Mouse (Mus musculus): ENCODE data around the gene Thyn1. TPM values are rescaled to one million over a fixed set of nuclear protein-coding genes. Genes with fewer than 3 reads are reported as not detected.

Gene Thyn1
- total RNA-seq, 2 experiments from 2014 or later = 17.5 to 23.4 TPM

- intact Hi-C loops (cut with DNase I) = no loop called here
- peak; percentile 10 to 16 for DNase-seq
Observed at GRCm38 (mm10) chr9:27029022-27029827, 29.7 kb downstream of the Thyn1 start.

GRCm38 (mm10) chr9:27029828-27030762 lies 30.6 kb downstream of the Thyn1 start, which contains the start of the genes Vps26b and Ncapd3:
Gene Vps26b, minus strand, starts transcription at chr9:27030065.
Gene Ncapd3, plus strand, starts transcription at chr9:27030175.
- peak; percentile 93 to 94 for DNase-seq
- intact Hi-C loops (cut with DNase I) = no loop called here

GRCm38 (mm10) chr9:27030763-27031100 lies 31.2 kb downstream of the Thyn1 start:
- DNase-seq = no peak
- intact Hi-C loops (cut with DNase I) = no loop called here

GRCm38 (mm10) chr9:27043892-27044291 lies 44.4 kb downstream of the Thyn1 start:
- intact Hi-C loops (cut with DNase I) = no loop called here
- no peak for DNase-seq

GRCm38 (mm10) chr9:27049492-27049891 lies 50.0 kb downstream of the Thyn1 start:
- intact Hi-C loops (cut with DNase I) = no loop called here
- DNase-seq = no peak

Other genes with a start within 250 kb of the Thyn1 start
- 1 to 10 TPM; 5.8 to 6.1 TPM for gene Glb1l2, start 193.2 kb upstream of the Thyn1 start, total RNA-seq (2021)
- gene Glb1l3, start 138.8 kb upstream of the Thyn1 start, total RNA-seq (2021) = not detected
- not detected for gene Gm1110, start 76.6 kb upstream of the Thyn1 start, total RNA-seq (2021)
- 10 to 100 TPM; 32.5 to 35.1 TPM for gene Acad8, start 144 bp upstream of the Thyn1 start, total RNA-seq (2021)
- 10 to 100 TPM; 24.7 to 24.8 TPM for gene Vps26b, start 30.4 kb downstream of the Thyn1 start, total RNA-seq (2021)
- gene Ncapd3, start 30.5 kb downstream of the Thyn1 start, total RNA-seq (2021) = 1 to 10 TPM; 5.6 to 6.3 TPM
- 1 to 10 TPM; 7.1 to 8.2 TPM for gene Jam3, start 155.7 kb downstream of the Thyn1 start, total RNA-seq (2021)